Mouse (Mus musculus) subcutaneous adipose tissue, adult 2 months (tissue): ENCODE results near the gene Fes. TPM values are rescaled to one million over a fixed set of nuclear protein-coding genes. Genes with fewer than 3 reads are reported as not detected.

ENCODE experiments used
- polyA plus RNA-seq: library from polyadenylated mRNA; depleted of rRNA; stranded (reverse); fragments of >200 nt; gene quantifications from 2 replicates; pipeline ENCODE4 v1.2.3, GENCODE M21; 2012; ENCODE audit warnings: low replicate concordance; rRNA removed

Fes gene
- polyA plus RNA-seq = 38.4 and 46.2 TPM in 2 replicates

DNA sequence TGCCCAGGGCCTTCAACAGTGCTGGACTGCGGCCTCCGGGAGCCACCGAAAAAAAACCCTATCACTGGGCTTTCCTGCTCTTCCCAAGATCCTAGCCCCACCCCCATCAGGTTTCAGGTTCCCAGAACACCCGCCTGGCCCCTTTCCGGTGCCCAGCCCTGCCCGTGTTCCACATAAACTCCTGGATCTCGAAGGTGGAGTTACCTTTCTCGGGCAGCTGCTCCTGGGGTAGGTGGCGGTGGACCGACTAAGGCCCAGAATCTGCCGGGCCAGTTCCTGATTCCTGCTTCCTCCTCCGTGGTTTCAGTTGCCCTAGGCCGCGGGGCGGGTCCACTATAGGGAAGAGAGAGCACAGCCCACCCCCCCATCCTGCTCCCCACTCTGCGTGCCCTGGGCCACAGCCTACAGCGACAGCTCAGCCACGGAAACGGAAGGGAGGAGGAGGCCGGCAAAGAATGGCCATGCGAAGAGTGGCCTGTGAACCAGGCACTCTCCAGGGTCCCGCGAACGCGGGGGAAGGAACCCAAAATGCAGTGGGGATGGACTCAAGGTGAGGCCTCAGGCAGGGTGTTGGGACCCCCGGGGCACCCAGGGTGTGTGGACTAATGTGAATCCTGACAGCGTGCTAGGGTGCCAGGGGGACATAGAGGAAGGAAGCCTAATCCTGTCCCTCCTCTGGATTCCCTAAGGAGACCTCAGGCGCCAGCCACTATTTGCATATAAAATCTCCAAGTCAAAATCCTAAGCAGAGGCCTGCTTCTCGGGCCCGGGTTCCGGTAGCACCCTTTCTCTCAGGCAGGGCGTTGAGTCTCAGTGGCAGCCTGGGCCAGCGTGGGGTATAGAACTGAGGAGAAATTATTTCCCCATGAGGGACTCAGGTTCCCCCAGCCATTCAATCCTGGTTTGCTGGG is at the start of gene Fes:
Fes (minus strand) TSS at position 314 of the 911 bp plus-strand sequence.

DNA sequence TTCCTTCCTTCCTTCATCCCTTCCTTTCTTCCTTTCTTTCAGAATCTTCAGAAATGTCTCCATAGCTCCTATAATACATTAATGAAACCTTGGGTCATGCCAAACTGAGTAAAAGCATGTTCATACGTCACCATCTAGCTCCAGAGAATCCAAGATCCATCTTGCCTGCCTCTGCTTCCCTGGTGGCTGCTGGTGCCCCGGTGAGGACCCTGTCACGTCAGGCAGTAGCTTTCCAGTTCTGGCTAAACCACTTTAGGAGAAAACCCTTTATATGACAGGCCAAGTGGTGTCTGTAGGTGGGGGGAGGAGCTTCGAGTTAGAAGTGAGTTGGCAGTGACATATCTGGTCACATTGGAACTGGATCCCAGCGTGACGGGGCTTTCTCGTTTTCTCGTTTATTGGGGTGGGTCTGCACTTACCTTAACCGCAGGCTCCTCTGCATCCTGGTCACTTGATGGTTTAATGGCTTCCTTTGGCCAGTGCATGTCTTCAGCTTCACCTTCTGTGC is 17.5 kb upstream of the Fes start, which contains the start of gene Furin:
Furin (minus strand) TSS at position 249 of the 508 bp plus-strand sequence.

DNA sequence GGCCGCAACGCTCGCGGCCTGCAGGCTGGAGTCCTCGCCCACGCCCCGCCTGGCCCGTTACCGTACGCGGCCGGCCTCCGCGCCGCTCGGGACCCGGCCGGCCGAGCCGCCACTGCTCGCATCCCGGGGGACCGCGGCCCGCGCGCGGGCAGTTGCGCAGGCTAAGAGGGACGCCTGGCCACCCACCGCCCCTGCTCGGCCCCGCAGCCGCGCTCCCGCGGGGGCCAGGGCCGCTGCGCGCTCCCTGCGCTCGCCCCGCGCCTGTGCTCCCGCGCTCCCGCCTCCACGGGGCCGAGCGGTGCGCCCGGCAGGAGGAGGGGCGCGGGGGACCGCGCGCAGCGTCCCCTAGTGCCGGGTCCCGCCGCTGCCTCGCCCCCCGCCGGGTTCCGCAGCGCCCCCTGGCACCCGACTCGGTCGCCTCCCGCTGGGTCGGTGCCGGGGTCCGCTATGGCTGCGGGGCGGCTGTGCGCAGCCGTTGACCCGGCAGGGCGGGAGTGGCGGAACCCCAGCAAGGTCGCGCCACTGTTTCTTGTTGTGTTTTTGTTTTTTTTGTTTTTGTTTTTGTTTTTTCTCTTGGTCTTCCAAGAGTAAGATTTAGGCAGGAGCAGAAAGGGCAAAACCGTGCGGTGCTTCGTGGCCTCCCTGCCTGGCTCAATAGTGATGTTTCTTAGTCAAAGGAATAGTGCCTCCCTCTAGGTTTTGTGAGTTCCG is 16.6 kb downstream of the Fes start, which contains the start of gene Man2a2:
Man2a2 (minus strand) TSS at position 335 of the 711 bp plus-strand sequence.

DNA sequence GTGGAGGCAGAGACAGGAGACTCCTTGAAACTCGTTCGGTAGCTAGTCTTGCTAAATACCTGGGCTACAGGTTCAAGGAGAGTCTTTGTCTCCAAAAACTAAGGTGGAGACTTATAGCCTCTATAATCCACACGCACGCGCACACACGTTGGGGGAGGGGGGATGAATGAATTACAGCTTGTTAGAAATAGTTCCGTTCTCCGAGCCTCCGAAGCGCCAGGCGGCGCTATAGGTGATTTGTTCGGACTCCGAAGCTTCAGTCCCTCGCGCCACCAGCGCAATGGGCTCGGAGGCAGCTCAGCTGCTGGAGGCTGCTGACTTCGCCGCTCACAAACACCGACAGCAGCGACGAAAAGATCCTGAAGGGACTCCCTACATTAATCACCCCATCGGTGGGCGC is 44.9 kb downstream of the Fes start, which contains the start of gene Hddc3:
Hddc3 (plus strand) TSS at position 247 of the 400 bp plus-strand sequence.

DNA sequence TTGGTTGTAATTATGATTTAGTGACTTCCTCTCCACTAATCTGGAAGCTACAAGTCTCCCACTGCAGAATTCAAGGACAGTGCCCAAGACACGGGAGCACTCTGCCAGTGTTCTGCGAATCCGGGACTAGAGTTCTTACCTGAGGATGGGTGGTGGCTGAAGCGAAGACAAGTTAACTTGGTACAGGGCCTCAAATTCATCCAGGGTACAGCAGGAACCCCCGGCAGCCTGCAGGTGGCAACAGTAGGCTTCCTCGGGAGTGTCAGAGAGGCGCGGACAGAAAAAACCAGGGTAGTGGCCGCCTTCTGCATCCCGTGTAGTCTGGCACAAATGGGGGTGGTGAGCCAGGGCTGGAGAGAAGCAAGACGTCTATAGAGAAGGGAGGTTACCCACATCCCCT is 47.0 kb downstream of the Fes start, which contains the start of gene Unc45a:
Unc45a (minus strand) TSS at position 213 of the 400 bp plus-strand sequence.

Other genes with a start within 250 kb of the Fes start
- gene Sema4b, start 201.1 kb downstream of the Fes start, polyA plus RNA-seq = 15.8 and 27.0 TPM in 2 replicates
- 97.9 and 136 TPM in 2 replicates for gene Cib1, start 155.1 kb downstream of the Fes start, polyA plus RNA-seq
- gene Gdpgp1, start 155.1 kb downstream of the Fes start, polyA plus RNA-seq = 1.7 and 2.6 TPM in 2 replicates
- 0.46 and 1.3 TPM in 2 replicates for gene Ttll13, start 141.6 kb downstream of the Fes start, polyA plus RNA-seq
- 19.7 and 21.7 TPM in 2 replicates for gene Ngrn, start 126.7 kb downstream of the Fes start, polyA plus RNA-seq
- 9.4 and 13.4 TPM in 2 replicates for gene Vps33b, start 118.3 kb downstream of the Fes start, polyA plus RNA-seq
- 2.5 and 22.8 TPM in 2 replicates for gene Prc1, start 93.5 kb downstream of the Fes start, polyA plus RNA-seq
- 16.6 and 23.4 TPM in 2 replicates for gene Rccd1, start 63.5 kb downstream of the Fes start, polyA plus RNA-seq
- 53.3 and 103 TPM in 2 replicates for gene Unc45a, start 46.9 kb downstream of the Fes start, polyA plus RNA-seq
- 47.8 and 55.0 TPM in 2 replicates for gene Hddc3, start 44.8 kb downstream of the Fes start, polyA plus RNA-seq
- gene Man2a2, start 16.6 kb downstream of the Fes start, polyA plus RNA-seq = 126 and 160 TPM in 2 replicates
- gene Furin, start 17.5 kb upstream of the Fes start, polyA plus RNA-seq = 79.3 and 93.7 TPM in 2 replicates
- gene Blm, start 147.2 kb upstream of the Fes start, polyA plus RNA-seq = 0.50 and 1.8 TPM in 2 replicates